Mouse (Mus musculus): Measurements from ENCODE around the gene D430042O09Rik.

Gene D430042O09Rik

DNA sequence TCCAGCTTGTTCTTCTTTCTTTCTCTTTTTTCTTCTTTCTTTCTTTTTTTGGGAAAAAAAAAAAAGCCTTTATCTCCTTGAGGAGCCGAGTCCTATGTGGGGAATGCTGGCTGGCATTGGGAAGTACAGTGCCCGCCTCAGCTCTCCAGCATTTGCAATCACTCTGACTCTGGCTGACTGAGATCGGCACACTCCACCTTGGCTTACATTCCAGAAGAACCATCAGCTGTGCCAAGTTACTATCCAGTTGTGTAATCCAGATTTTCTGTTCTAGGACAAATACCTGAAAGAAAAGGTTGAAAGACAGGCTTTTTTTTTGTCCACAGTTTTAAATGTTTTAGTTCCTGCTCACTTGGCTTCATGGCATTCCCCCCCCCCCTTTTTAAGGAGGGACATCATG is 100.5 kb downstream of the D430042O09Rik start:
- DNase-seq (ENCODE audit: low spot score) = no peak

DNA sequence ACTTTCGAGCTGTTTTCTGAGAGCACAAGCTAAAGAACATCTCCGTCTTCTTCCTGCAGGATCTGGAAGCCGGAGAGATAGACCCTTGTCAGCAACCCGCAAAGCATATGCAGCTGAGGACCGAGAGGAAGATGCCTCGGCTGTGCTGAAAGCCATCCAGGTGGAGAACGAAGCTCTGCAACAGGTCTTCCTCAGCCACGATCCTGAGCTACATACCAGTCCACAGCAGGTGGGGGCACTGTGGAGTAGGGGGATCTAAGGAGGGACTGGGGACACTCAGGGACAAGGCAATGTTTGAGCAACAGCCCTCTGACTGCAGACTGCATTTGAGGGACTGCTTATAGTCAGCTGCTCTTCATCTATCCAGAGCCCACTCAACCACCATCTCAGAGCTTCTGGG is 105.0 kb downstream of the D430042O09Rik start:
- no peak for DNase-seq (ENCODE audit: low spot score)

DNA sequence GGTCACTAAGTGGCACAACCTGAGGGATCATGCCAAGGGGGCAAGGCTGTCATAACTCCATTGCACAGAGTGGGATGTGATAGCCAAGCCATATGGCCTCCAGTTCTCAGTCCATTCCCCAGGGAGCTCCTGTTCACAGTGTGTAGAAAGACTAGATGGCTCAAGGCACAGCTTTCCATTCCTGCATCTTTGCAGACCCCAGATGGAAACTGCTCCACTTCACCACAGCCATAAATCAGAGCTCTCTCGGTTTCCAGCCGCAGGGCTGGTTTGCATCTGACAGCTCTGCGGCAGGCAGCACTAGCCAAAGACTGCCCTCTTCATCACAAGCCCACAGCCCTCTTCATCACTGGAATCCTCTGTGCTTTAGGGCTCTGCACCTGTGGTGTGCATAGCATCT is 108.0 kb downstream of the D430042O09Rik start:
- no peak for DNase-seq (ENCODE audit: low spot score)

DNA sequence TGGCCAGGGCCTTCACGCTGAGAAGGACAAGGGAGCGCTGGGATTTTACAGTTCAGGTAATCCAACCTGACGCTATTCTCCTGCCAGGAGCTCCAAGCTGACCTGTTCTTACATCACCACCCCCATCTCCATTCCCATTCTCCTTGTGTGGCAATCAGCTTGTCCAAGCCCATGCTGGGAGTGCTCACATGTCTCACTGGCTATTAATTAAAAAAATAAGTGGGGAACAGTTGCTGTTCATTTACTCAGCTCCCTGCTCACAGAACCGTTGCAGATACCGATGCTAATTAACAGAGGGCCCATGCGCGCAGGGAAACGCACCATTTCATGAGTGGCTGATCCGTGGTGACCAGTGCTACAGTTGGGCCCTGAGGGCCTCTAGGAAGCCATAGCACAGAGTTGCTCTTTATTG is 110.6 kb downstream of the D430042O09Rik start:
- DNase-seq (ENCODE audit: low spot score) = no peak

DNA sequence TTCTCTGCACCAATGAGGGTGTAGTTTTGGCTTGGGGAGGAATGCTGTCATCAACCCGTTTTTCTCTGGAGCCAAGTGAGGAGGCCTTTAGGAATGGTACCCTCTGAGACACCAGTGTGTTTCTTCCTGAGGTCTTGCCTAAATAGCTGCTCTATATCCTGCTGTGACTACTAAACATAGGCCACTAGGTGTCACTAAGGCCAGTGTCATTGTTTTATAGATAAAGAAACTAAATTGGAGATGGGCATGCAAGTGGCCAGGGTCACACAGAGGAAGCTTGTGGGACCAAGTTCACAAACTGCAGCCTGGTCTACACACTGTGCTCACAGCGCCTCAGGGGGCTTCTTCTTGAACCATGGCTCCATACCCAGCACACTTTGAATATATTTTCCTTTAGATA is 112.5 kb downstream of the D430042O09Rik start:
- DNase-seq (ENCODE audit: low spot score) = no peak

DNA sequence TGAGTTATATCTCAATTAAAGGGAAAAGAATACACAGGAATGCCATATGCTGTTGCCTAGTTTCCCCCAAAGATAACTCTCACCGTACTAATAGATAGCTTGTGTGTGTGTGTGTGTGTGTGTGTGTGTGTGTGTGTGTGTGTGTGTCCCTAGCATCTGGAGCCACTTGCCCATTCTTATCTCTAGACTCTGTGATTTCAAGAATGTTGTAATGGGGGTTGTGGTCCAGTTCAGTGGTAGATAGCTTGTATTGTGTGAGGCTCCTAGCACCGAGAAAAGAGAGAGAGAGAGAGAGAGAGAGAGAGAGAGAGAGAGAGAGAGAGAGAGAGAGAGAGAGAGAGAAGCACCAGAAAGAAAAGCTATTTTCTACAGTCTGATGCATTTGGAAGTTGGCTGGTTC is 118.7 kb downstream of the D430042O09Rik start:
- DNase-seq (ENCODE audit: low spot score) = no peak

DNA sequence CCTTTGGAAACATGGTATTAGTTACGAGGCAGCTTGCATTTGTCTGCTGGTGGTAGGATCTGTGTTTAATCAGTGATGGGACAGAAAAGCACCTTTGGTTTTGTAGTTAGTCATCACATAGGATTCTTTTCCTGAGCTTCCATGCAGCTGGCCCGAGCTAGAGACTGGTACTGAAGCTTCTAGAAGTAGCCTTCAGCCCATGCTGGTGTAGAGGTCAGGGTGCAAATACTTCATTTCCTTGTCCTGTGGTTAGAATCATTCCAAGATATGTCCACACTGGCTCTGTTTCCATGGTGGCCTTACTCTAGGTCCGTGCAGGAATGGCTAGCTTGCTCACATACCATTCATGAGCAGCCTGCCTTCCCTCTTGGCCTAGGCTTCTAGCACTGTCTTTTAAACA is 119.2 kb downstream of the D430042O09Rik start:
- no peak for DNase-seq (ENCODE audit: low spot score)

DNA sequence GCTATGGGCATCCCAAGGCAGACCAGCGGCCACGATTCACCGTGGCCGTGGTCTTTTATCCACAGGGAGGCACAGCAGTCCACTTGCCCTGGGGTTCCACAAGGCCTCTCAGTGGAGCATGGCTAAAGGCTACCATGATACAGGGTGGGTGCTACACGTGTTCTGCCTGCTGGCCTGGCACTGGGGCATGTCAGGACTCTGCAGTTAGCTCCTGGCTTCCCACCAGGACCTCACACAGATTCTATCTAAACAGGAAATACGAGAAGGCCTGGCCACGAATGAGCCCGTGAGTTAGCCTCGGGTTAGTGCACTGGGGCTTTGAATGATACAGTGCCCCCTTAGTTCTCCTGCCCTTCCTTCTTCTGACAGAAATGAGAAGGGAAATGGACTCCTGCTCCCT is 119.7 kb downstream of the D430042O09Rik start:
- no peak for DNase-seq (ENCODE audit: low spot score)

DNA sequence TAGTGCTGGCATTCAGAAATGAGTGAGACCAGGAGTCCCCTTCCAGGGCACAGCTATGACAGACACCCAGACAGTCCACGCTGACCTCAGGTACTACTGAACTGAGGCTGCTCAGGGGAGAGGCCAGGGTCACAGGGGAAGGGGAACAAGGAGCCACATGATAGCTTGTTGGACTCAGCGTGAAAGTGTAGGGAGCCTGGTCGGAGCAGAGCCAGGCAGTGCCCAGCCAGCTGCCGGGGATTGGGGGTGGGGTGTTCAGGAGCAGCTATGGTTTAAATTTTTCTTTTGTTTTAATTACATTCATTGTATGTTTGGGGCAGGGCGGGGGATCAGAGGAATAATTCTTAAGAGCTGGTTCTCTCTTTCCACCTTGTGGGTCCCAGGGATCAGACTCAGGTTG is 120.9 kb downstream of the D430042O09Rik start:
- DNase-seq (ENCODE audit: low spot score) = no peak

DNA sequence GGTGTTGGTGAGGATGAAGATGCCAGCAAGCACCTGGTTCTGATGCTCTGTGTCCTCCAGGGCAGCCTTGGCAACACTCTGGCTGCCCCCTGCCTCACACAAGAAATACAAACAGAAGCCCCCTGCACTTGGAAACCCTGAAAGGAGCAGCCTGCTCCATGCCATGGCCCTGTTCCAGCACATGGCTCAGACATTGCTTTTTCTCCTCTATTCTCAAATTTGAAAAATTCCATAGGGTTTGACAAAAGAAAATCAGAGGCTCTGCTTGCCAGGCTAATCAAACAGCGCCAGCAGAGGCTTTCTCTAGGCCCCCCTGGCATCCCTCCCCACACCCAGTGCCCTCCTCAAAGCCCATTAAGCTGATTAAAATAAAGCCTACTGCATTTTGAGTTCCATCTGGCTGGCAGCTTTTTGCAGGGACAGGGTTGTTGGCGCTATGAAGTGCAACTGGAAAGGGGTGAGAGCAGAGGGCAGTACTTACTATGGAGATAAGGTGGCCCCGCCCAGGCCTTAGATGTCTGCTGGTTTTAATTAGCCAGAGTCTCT is 121.5 kb downstream of the D430042O09Rik start:
- DNase-seq (ENCODE audit: low spot score) = no peak

DNA sequence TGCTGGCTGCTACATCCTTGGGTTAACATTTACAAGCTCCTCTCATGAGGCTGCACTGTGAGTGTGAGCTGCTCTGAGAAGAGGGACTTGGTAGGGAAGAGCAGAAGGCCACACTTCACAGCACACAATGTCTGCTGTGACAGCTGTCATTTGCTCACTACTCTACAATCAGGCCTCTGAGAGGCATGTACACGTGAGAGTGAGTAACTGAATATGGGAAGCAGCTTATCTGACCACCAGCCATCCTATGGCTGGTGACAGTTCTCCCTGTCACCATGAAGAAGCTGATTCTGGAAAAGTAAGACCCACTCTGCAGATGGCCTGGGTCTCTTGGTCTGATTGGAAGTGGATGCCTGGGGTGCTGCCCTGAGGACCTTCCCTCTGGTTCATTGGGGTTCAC is 125.1 kb downstream of the D430042O09Rik start:
- DNase-seq (ENCODE audit: low spot score) = no peak

DNA sequence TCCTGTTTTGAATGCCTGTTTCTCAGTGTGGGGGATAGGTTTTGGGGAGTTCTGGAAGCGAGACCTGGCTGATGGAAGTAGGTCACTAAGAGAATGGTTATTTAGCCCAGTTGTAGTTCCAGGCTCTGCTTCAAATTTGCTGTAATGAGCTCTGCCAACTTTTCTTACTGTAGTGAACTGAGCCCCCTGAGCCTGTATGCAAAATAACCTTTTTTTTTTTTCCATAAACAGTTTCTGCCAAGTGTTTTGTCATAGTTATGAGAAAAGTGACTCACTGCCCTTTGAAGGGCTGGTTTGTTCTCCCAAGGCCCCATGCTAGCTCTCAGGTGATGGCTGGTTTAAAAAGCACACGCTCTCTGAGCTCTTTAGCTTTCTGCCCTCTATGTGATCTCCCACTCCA is 125.8 kb downstream of the D430042O09Rik start:
- no peak for DNase-seq (ENCODE audit: low spot score)

DNA sequence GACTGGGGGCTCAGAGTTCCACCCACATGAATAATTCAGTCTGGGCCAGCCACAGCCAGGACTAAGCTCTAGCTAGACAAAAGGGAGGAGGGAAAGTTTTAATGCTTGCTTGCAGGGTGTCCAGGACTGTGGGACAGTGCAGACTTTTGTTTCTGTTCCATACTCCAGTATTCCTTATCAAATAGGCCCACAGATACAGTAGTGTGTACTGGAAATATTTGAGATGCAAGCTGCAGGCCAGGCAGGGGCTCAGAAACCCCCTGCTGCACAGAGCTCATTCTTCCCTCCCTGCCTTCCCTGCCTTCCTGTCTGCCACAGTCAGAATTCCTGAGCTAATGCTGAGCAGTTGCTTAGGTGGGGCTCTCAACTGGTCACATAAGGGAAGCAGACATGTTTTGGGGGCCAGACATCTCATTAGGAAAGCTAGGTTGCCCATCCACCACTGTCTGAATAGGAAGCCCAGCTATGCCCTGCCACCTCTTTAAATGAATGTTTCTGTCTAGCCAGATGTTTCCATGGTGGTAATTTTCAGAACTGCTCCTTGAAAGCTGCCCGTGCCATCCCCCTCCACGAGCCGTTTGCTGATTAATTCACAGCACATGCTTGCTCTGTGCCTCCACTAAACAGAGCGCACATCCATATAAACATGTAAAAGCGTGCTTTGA is 130.5 kb downstream of the D430042O09Rik start:
- DNase-seq (ENCODE audit: low spot score) = no peak

DNA sequence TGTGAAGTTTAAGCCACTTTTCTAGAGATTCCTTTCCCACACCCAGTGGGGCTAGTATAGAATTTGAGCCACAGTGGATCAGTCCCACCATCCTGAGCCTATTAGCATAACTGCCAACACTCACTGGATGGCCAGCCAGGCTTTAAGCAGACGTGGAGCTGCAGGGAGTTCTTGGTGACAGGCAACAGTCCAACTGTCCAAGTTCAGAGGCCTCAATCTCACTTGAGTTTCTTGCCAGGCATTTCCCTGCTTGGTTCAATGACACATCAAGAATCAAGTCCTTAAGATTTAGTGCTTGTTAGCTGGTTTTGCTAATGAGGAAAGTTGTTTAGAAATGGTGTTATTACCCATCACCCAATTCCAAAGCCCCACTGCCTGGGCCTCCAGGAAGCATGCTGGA is 137.9 kb downstream of the D430042O09Rik start:
- DNase-seq (ENCODE audit: low spot score) = no peak

DNA sequence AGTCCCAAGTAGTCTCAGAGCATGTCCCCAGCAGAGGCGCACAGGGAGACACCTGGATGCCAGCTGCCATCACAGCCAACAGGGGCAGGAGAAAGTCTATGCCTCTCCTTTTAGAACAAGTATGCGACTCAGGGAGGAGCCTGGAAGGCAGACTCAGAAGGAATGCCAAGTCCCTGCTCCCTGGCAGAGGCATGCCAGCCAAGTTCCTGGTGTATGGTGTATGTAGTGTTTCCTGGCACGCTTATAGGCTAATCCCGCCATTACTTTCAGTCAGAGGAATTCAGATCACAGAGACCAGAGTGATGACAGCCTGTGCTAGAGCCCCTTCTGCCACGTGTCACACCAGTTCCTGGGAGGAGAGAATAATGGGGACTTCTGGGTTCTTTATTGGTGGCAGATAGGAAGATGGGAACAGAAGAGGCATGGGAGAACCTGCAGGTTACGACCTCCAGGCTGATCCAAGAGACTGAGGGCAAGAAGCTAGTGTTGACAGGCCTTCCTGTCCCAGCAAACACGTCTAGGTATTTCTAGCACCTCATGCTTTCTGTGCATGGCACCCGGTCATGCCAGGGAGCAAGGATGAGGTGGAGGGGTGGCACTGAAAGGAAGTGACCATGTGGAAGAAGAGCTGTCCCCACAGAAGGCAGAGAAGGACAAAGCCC is 139.3 kb downstream of the D430042O09Rik start:
- no peak for DNase-seq (ENCODE audit: low spot score)

DNA sequence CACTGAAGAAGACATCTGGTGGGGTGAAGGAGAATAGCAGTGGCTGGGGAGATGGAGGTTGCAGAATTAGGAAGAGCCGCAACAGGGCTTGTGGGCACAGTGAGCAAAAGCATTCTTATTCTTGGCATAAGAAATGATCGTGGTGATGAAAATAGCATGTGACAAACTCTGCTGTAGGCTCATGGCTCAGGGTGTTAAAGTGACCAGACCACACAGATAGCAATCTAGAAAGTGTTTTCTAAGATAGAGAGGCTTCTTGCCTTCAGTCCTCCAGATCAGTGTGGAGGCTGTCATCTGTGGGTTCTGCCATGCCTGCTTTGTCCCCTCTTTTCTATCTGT is 139.8 kb downstream of the D430042O09Rik start:
- no peak for DNase-seq (ENCODE audit: low spot score)

DNA sequence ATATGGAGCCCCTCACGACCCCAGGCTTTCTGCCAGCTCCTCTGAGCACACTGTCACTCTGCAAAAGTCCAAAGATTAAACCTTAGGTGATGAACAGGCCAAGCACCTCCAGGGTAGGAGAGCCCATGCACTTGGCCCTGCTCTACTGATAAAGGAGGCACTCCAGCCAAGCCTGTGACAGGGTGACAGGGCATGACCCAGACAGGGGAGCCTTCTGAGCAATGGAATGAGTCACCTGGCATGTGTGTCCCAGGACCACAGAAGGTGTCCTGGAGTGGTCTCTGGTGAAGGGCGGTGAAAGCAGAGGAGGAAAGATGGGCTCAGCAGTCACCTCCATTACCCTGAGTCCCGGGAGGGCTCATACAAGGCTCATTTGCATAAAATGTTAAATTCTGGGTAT is 151.9 kb downstream of the D430042O09Rik start:
- DNase-seq (ENCODE audit: low spot score) = no peak

DNA sequence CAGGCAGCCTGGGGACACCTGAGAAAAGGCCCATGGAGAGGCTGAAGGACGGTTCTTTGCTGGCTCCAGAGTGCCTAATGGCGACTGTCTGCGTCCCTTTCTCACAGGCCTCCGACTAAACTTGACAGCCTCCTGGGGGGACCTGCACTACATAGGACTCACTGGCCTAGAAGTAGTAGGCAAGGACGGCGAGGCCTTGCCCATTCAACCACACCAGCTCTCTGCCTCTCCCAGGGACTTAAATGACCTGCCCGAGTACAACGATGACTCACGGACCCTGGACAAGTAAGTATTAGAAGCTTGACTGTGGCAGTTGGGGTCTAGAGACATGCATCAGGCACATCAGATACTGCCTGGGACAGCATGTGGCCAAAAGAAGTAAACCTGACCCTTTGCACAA is 152.7 kb downstream of the D430042O09Rik start:
- DNase-seq (ENCODE audit: low spot score) = no peak

DNA sequence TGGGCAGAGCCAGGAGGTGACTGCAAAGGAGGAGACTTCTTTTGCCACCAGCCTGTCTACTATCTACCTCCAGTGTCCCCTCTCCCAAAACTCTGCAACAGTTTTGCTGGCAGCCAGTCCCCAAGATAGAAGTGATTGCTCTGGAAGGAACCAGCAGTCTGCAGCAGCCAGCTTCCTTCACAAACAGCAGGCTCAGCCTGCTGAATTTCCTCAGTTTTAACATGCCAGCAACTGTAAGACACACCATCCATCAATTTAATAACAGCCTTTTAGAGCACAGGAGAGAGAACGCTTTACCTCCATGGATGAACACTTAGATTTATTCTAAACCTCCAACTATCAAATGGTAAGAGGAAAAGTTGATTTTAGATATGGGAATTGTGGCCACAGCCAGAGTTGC is 156.3 kb downstream of the D430042O09Rik start:
- no peak for DNase-seq (ENCODE audit: low spot score)

DNA sequence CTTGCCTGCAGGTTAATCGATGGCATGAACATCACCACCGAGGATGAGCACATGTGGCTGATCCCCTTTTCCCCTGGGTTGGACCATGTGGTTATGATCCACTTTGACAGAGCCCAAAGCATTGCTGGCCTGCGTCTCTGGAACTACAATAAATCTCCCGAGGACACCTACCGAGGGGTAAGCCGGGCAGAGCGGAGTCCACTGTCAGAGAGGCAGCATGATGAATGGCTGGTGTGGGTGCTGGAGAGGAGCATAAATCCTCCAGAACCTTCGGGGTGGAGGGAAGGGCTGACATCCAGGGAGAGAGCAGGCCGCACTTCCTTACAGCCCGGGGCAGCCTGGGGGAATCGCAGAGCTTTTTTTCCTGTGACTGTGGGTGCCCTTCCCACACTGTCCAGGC is 157.5 kb downstream of the D430042O09Rik start:
- DNase-seq (ENCODE audit: low spot score) = no peak

DNA sequence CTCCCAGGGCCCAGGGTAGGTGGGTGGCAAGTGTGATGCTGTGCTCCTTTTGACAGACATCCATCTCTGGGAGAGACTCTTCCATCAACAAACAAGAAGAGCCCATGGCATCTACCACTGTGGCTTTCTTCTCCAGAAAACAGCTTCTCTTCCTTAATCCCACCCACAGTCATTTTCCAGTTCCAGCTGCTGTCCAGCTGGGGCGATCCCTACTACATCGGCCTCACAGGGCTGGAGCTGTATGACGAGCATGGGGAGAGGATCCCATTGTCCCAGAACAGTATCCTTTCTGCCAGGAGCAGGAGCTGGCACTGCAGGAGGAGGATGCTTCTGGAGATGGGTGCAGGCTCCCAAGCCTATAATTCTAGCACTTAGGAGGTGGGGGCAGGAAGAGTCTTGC is 160.9 kb downstream of the D430042O09Rik start:
- no peak for DNase-seq (ENCODE audit: low spot score)

DNA sequence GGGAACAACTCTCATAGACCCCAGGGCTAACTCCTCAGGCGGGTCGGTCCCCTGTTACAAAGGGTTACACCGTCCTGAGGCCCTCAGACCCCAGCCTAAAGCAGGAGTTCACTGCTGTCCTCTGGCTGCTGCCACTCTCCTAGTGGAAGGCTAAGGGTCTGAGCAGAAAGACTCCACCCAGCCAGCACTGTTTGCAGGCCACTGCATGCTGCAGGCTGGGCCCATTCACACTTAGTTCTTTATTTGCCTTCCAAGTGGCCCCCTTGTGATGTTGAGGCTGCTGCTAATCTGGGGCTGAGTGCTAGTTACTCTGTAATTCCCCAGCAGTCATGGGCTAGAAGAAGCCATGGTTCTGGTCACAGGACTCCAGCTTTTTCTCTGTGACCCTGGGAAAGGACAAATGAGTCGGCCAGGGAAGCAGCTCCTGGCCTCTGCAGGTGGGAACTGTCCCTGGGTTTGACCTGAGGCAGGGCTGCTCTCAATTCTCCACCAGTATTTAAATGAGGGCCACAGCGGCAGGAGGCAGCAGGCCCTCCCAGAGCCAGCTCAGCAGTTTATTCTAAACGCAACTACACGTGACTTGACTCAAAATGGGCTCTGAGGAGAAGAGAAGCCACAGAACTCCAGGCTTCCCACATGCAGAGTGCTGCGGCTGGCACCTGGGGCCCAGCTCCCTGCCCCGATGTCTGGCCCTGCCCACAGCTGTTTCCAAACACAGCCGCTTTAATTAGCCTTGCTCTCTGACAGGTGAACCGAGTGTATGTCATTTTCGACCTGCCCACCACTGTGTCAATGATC is 163.9 kb downstream of the D430042O09Rik start:
- DNase-seq (ENCODE audit: low spot score) = no peak

DNA sequence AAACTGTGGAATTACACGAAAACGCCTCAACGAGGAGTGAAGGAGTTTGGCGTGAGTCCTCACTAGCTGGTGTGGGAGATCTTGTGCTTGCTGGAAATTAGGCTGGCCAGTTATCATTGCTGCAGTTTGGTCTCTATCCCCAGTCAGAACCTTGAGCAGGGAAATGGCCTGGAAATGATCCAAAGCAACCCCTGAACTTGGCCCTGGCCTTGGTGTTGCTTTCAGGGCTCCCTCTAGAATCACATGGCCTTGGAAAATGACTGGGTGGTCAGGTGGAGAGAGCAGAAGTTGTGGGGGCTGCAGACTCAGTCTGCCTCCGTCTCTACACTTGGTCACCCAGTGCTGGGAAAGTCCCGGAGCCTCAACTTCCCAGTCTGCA is 164.5 kb downstream of the D430042O09Rik start:
- no peak for DNase-seq (ENCODE audit: low spot score)

Data from testis, postnatal 10 days (tissue).